Mouse (Mus musculus) embryonic facial prominence, embryonic 10.5 days (tissue): ENCODE measurements around the gene Gna11. TPM values are rescaled to one million over a fixed set of nuclear protein-coding genes. Genes with fewer than 3 reads are reported as not detected.

Experiments used
- DNase-seq: peaks from one replicate; pipeline ENCODE4 v3.0.0-alpha.2; 2017; ENCODE audit warnings: low spot score
- H3K27ac ChIP-seq: fragments of 300-500 bp; sonication (generic); replicated peaks from 2 replicates; pipeline ENCODE4 v1.5.1; 2016; ENCODE audit warnings: mild to moderate bottlenecking
- H3K27me3 ChIP-seq: fragments of 300-500 bp; sonication (generic); replicated peaks from 2 replicates; pipeline ENCODE4 v1.6.1; 2016; ENCODE audit warnings: low read depth, mild to moderate bottlenecking; ENCODE audit not compliant: poor library complexity, severe bottlenecking
- H3K36me3 ChIP-seq: fragments of 300-500 bp; sonication (generic); replicated peaks from 2 replicates; pipeline ENCODE4 v1.6.1; 2016; ENCODE audit warnings: mild to moderate bottlenecking, moderate library complexity
- H3K4me1 ChIP-seq: fragments of 300-500 bp; sonication (generic); 2 replicates; pipeline ENCODE4 v1.6.1; 2016
- H3K4me3 ChIP-seq: fragments of 300-500 bp; sonication (generic); 2 replicates; pipeline ENCODE4 v1.5.1; 2016; ENCODE audit warnings: mild to moderate bottlenecking, moderate library complexity
- H3K9me3 ChIP-seq: fragments of 300-500 bp; sonication (generic); 2 replicates; pipeline ENCODE4 v1.6.1; 2016; ENCODE audit warnings: mild to moderate bottlenecking
- WGBS: fragments of 180-500 bp; shearing (Covaris S2); methylation state at CpG from one replicate; pipeline ENCODE4 v1.1.7; 2016; 5-methylcytosine and 5-hydroxymethylcytosine counted together
- polyA plus RNA-seq: library from polyadenylated mRNA; unstranded; fragments of >200 nt; fragmentation: Nextera tagmentation; extraction: Ambion mirVana; gene quantifications from 2 replicates; pipeline ENCODE4 v1.2.1, GENCODE M21; 2016

Gene Gna11
- polyA plus RNA-seq, 1 experiment from 2014 or later = 79.0 TPM

- Histone ChIP-seq H3K36me3 (no peaks in the 10 kb centered on the region), H3K27me3 (peaks cover 82% of the 10 kb centered on the region), H3K4me1 (peaks cover 81% of the 10 kb centered on the region), H3K9me3 (no peaks in the 10 kb centered on the region), H3K4me3 (peak overlapping the region; percentile 54), H3K27ac (0 out of 2 replicates have a peak overlapping the region, but pooled peaks have one; percentile 26)
- no peak for DNase-seq
- 6% methylated on average over 9 of the region's 9 CpGs for WGBS
Measured at GRCm38 (mm10) chr10:81572975-81573374, 28.0 kb upstream of the Gna11 start.

DNA sequence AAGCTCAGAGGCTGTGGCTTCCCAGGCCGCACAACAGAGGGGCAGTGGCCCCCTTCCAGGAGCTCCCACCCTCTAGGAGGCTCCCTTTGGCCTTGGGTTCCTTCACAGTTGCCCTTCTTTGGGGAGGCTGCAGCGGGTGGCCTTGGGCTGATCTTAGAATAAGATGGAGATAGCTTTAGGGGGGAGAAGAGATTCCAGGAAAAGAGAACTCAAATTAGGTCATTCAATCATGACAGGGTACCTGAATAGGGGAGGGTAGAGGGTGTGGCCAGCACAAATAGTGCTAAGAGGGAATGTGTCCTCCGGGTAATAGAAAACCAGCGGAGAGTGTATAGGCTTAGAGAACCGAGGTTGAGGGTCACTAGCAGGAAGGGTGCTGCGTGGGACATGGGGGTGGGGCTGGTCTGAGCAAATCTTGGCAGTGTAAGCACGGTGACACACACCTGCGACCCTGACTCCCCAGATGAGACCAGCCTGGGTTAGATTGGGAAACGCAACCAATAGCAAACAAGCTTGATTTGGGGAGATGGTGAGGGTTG lies 27.2 kb upstream of the Gna11 start:
- Histone ChIP-seq H3K27me3 (peaks cover 82% of the 10 kb centered on the region), H3K9me3 (no peaks in the 10 kb centered on the region), H3K4me1 (peaks cover 89% of the 10 kb centered on the region), H3K36me3 (0 out of 2 replicates have a peak, but pooled peaks cover 3% of the 10 kb centered on the region), H3K27ac (peak overlapping the region; percentile 80), H3K4me3 (peak overlapping the region; percentile 54)
- 2% methylated on average over 9 of the region's 9 CpGs for WGBS
- DNase-seq = no peak

GRCm38 (mm10) chr10:81571501-81571876 lies 26.5 kb upstream of the Gna11 start:
- Histone ChIP-seq H3K9me3 (no peaks in the 10 kb centered on the region), H3K36me3 (peaks cover 11% of the 10 kb centered on the region), H3K4me1 (peaks cover 96% of the 10 kb centered on the region), H3K4me3 (peak overlapping the region; percentile 54), H3K27ac (peak overlapping the region; percentile 80), H3K27me3 (peaks cover 82% of the 10 kb centered on the region)
- DNase-seq = peak; percentile 97
- WGBS = under 1% methylated on average over 18 of the region's 18 CpGs

- Histone ChIP-seq H3K9me3 (no peaks in the 10 kb centered on the region), H3K4me1 (peaks cover 97% of the 10 kb centered on the region), H3K36me3 (peaks cover 16% of the 10 kb centered on the region), H3K27me3 (peaks cover 82% of the 10 kb centered on the region), H3K27ac (peak overlapping the region; percentile 82), H3K4me3 (peak overlapping the region; percentile 54)
- DNase-seq = peak; percentile 99
- under 1% methylated on average over 34 of the region's 34 CpGs for WGBS
Measured at GRCm38 (mm10) chr10:81570831-81571500, 26.0 kb upstream of the Gna11 start.

- peaks cover 97% of the 10 kb centered on the region for H3K4me1 ChIP-seq
- WGBS = under 1% methylated on average over 10 of the region's 11 CpGs
- H3K27me3 ChIP-seq = peaks cover 82% of the 10 kb centered on the region
- no peak for DNase-seq
- peak overlapping the region; percentile 54 for H3K4me3 ChIP-seq
- H3K36me3 ChIP-seq = peaks cover 22% of the 10 kb centered on the region
- H3K27ac ChIP-seq = peak overlapping the region; percentile 82
- H3K9me3 ChIP-seq = no peaks in the 10 kb centered on the region
Measured at GRCm38 (mm10) chr10:81570238-81570800, 25.3 kb upstream of the Gna11 start.

GRCm38 (mm10) chr10:81569507-81570237 lies 24.7 kb upstream of the Gna11 start:
- 33% methylated on average over 9 of the region's 9 CpGs for WGBS
- peaks cover 29% of the 10 kb centered on the region for H3K36me3 ChIP-seq
- H3K4me3 ChIP-seq = peak overlapping the region; percentile 54
- peak overlapping the region; percentile 82 for H3K27ac ChIP-seq
- peaks cover 82% of the 10 kb centered on the region for H3K27me3 ChIP-seq
- peaks cover 97% of the 10 kb centered on the region for H3K4me1 ChIP-seq
- peak; percentile 42 for DNase-seq
- no peaks in the 10 kb centered on the region for H3K9me3 ChIP-seq

DNA sequence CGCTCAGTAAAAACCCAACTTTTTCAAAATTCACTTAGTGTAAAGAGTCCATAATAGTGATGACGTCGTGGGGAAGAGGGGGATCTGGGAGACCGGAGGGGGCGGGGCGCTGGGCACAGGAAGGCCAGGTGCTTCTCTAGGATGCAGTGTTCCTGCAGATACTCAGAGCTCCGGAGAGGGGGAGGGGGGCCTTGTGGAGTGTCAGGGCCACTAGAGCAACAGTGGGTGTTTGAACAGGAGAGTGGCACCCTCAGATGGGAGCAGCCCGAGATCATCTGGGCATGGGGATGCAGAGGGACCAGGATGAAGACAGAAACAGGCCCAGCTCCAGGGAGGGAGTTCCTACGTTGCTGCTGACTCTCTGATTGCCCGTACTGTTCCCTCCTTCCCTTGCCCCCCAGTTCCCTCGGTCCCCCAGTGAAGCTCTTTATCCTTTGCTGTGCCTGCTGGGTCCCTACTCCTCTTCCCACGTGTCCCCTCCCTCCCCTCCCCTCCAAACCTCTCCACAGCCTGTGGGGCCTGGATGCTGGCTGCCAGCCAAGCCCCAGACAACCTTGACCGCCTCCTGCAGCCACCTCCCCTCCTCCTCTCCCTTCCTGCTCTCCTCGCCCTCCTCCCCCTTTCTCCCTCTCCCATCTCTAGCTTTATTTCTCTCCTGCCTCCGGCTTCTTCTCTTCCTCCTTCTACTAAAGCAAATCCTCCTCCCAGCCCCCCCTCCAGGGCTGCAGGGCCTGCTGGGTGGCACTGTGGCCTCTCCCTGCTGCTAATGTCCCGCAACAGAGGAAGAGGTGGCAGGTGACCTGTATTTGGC lies 23.6 kb upstream of the Gna11 start:
- Histone ChIP-seq H3K27ac (peak overlapping the region; percentile 82), H3K9me3 (no peaks in the 10 kb centered on the region), H3K4me3 (peak overlapping the region; percentile 39), H3K36me3 (peaks cover 37% of the 10 kb centered on the region), H3K27me3 (peaks cover 82% of the 10 kb centered on the region), H3K4me1 (peaks cover 97% of the 10 kb centered on the region)
- WGBS = 8% methylated on average over 16 of the region's 16 CpGs
- DNase-seq = peak; percentile 81

GRCm38 (mm10) chr10:81565257-81566228 lies 20.6 kb upstream of the Gna11 start:
- peaks cover 96% of the 10 kb centered on the region for H3K4me1 ChIP-seq

DNA sequence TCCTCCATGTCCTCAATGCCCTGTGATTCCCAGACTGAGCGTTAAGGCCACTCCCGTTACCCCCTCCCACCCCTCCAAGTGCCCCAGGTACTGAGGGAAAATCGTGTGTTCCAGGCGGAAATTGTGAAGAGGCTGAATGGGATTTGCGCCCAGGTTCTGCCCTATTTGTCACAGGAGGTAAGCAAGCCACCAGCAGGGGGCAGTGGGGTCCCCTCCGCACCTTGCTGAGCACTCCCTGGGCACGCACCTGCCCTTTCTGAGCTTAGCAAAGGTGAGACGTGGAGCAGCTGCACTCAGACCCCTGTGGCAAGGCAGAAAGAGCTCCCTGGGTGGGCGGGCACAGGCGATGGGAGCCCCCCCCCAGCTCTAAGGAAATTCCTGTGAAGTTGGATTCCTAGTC lies 19.7 kb upstream of the Gna11 start:
- peak overlapping the region; percentile 82 for H3K27ac ChIP-seq

More at GRCm38 (mm10) chr10:81565257-81566228, 20.6 kb upstream of the Gna11 start:
- H3K4me3 ChIP-seq = peak overlapping the region; percentile 56; the same call in 1 of the 2 replicates
- no peaks in the 10 kb centered on the region for H3K9me3 ChIP-seq
- H3K27ac ChIP-seq = peak overlapping the region; percentile 82
- WGBS = 21% methylated on average over 20 of the region's 20 CpGs
- DNase-seq = peak; percentile 42
- peaks cover 78% of the 10 kb centered on the region for H3K27me3 ChIP-seq
- peaks cover 60% of the 10 kb centered on the region for H3K36me3 ChIP-seq

DNA sequence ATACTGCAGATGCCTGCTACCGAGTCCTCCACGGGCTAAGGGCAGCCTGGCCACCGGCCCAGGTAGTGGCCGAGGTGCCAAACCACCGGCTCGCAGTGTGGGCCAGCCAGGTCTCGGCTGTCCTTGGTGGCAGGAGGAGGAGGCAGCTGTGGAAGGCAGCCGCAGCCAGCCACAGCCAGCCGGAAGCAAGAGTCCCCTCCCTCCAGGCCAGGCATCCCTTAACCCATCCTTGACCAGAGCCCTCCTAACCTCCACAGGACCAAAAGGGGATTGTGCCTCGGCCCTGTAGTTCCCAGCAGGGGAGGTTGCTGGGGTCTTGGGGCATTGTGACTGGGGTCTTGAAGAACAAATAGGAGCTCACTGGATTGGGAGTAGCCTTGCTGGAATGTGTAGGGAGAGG lies 19.2 kb upstream of the Gna11 start:
- H3K9me3 ChIP-seq = no peaks in the 10 kb centered on the region
- peaks cover 78% of the 10 kb centered on the region for H3K27me3 ChIP-seq
- H3K36me3 ChIP-seq = peaks cover 60% of the 10 kb centered on the region
- H3K4me1 ChIP-seq = peaks cover 95% of the 10 kb centered on the region
- peak overlapping the region; percentile 56 for H3K4me3 ChIP-seq
- WGBS = 3% methylated on average over 10 of the region's 10 CpGs
- H3K27ac ChIP-seq = peak overlapping the region; percentile 82
- DNase-seq = peak; percentile 72

More for the DNA sequence above, 19.7 kb upstream of the Gna11 start:
- peaks cover 83% of the 10 kb centered on the region for H3K27me3 ChIP-seq
- peak; percentile 82 for DNase-seq
- WGBS = 9% methylated on average over 10 of the region's 10 CpGs
- peaks cover 96% of the 10 kb centered on the region for H3K4me1 ChIP-seq
- peaks cover 60% of the 10 kb centered on the region for H3K36me3 ChIP-seq
- H3K9me3 ChIP-seq = no peaks in the 10 kb centered on the region
- H3K4me3 ChIP-seq = peak overlapping the region; percentile 56

DNA sequence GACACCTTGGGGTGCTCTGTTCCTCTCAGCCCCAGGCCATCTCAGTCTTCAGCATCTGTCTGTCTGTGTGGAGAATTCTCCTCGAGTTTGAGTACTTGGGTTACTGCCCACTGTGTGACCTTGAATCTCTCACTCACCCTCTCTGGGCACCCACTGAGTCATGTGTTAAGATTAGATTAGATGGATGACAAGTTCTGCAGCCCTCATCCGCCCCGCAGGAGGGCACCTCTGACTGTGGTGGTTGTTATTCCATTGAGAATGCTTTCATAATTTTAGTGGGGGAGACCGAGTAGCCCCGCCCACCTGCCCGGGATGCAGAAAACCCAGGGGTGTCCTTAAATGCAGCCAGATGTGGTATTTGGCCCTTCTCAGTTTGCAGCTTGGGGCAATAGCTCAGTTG lies 18.5 kb upstream of the Gna11 start:
- WGBS = 33% methylated on average over 6 of the region's 6 CpGs
- peaks cover 71% of the 10 kb centered on the region for H3K27me3 ChIP-seq
- no peaks in the 10 kb centered on the region for H3K9me3 ChIP-seq
- peak overlapping the region; percentile 56 for H3K4me3 ChIP-seq
- peak overlapping the region; percentile 82; the same call in 1 of the 2 replicates for H3K27ac ChIP-seq
- H3K36me3 ChIP-seq = peaks cover 60% of the 10 kb centered on the region
- peaks cover 92% of the 10 kb centered on the region for H3K4me1 ChIP-seq
- DNase-seq = peak; percentile 45
